Mouse (Mus musculus) forebrain, postnatal 0 days (tissue): ENCODE results near the gene Vldlr. TPM values are rescaled to one million over a fixed set of nuclear protein-coding genes. Genes with fewer than 3 reads are reported as not detected.

Experiments
- ATAC-seq: fragments of 200-750 bp; cut with Nextera tagmentation; 2 replicates; pipeline ENCODE4 v1.8.0; 2017; ENCODE audit warnings: mild to moderate bottlenecking, moderate library complexity
- DNase-seq: peaks from one replicate; pipeline ENCODE4 v3.0.0-alpha.2; 2015
- H3K27ac ChIP-seq: fragments of 300-500 bp; sonication (generic); 2 replicates; pipeline ENCODE4 v1.5.1; 2014; ENCODE audit warnings: low read depth, mild to moderate bottlenecking, antibody characterized with exemption, low read length, moderate library complexity, mixed read lengths
- H3K27me3 ChIP-seq: fragments of 300-500 bp; sonication (generic); 2 replicates; pipeline ENCODE4 v1.6.1; 2014; ENCODE audit warnings: mild to moderate bottlenecking, low read length, mixed read lengths; ENCODE audit not compliant: insufficient read depth
- H3K36me3 ChIP-seq: fragments of 300-500 bp; sonication (generic); 2 replicates; pipeline ENCODE4 v1.6.1; 2014; ENCODE audit warnings: mild to moderate bottlenecking, moderate library complexity; ENCODE audit not compliant: insufficient read depth
- H3K4me1 ChIP-seq: fragments of 300-500 bp; sonication (generic); 2 replicates; pipeline ENCODE4 v1.6.1; 2014; ENCODE audit warnings: antibody characterized with exemption; ENCODE audit not compliant: insufficient read depth
- H3K4me2 ChIP-seq: fragments of 300-500 bp; sonication (generic); 2 replicates; pipeline ENCODE4 v1.6.1; 2014; ENCODE audit warnings: low read depth, mild to moderate bottlenecking, moderate library complexity
- H3K4me3 ChIP-seq: fragments of 300-500 bp; sonication (generic); 2 replicates; pipeline ENCODE4 v1.5.1; 2014; ENCODE audit warnings: low read depth, low read length, mixed read lengths
- H3K9ac ChIP-seq: fragments of 300-500 bp; sonication (generic); 2 replicates; pipeline ENCODE4 v1.6.1; 2014; ENCODE audit warnings: mild to moderate bottlenecking
- H3K9me3 ChIP-seq: fragments of 300-500 bp; sonication (generic); 2 replicates; pipeline ENCODE4 v1.6.1; 2016; ENCODE audit warnings: low read length
- CTCF ChIP-seq: sonication (generic); IDR thresholded peaks from 2 replicates; pipeline ENCODE4 v1.5.1; 2016; ENCODE audit warnings: antibody characterized with exemption, control low read depth, low read depth
- WGBS: fragments of 180-500 bp; shearing (Covaris S2); extraction: QIAGEN DNeasy Blood & Tissue Kit; methylation state at CpG from one replicate; pipeline ENCODE4 v1.1.7; 2014; 5-methylcytosine and 5-hydroxymethylcytosine counted together
- polyA plus RNA-seq: library from polyadenylated mRNA; unstranded; fragments of >200 nt; fragmentation: Nextera tagmentation; extraction: Ambion mirVana; gene quantifications from 2 replicates; pipeline ENCODE4 v1.2.1, GENCODE M21; 2015
- total RNA-seq: library from RNA; depleted of rRNA; stranded (reverse); fragments of >200 nt; gene quantifications from 2 replicates; pipeline ENCODE4 v1.2.3, GENCODE M21; 2014

The Vldlr gene
- total and polyA plus RNA-seq, 2 experiments from 2014 or later: 41.0 to 65.3 TPM

DNA sequence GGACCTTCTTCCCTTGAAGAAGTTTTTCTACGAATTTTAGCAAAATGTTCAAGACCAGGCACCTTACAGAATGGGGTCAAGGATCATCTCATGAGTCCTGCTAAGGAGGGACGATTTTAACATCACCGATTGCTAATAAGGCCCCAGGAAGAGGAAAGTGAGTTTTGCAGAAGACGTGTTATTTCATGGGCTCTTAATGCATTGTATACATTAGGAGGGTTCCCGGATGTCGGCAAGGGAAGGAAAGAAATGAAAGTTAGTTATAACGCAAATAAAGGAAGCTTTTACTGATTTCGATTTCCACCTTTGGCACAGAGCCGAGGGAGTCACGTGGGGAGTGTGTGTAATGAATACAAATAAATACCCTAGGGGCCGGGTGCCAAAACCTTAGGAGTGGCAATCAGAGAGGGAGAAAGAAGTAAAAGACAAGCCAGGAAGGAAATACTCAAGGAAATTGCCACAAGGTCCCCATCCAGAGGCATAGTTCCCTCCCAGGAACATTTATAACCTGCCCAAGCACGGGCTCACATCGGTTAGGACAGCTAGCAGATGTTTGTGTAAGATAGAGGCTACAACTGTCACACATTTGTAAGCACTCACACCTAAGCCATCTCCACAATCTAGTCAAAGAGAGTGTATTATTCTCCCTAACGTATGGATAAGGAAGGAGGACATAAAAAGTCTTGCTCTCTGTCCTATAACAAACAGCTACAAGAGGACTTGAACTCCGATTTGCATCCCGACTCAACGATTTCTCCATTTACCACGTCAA is 35.7 kb upstream of the Vldlr start:
- no peaks in the 10 kb centered on the region; the same call in 1 of the 2 replicates for H3K4me1 ChIP-seq
- TF ChIP-seq CTCF: no peak
- ATAC-seq: no peak
- H3K4me3 ChIP-seq: no peak overlapping the region
- H3K27me3 ChIP-seq: no peaks in the 10 kb centered on the region
- H3K4me2 ChIP-seq: peak overlapping the region; percentile 24
- no peak overlapping the region for H3K27ac ChIP-seq
- WGBS: 51% methylated on average over 18 of the region's 18 CpGs
- H3K36me3 ChIP-seq: no peaks in the 10 kb centered on the region
- no peak overlapping the region for H3K9ac ChIP-seq
- H3K9me3 ChIP-seq: no peaks in the 10 kb centered on the region
- DNase-seq: peak; percentile 79

DNA sequence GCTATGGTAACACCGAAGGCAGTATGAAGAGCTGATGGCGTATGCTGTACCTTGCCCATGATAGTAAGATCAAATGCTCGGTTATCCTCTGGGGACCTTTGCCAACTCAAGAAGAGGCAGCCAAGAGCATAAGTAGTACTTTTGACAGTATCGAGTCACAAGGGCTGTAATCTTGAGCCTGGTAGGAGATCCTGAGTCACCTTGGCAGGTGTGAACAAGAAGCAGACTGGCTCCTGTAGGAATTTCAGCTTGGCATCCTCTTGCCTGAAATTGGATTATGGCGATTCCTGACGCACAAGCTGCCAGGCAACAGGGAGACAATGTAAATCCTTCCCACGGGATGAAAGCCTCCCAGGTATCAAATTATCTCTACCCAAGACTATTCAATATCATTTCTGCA is 32.8 kb upstream of the Vldlr start:
- Histone ChIP-seq H3K9ac (no peak overlapping the region), H3K9me3 (no peaks in the 10 kb centered on the region), H3K4me1 (no peaks in the 10 kb centered on the region; the same call in 1 of the 2 replicates), H3K36me3 (no peaks in the 10 kb centered on the region), H3K27ac (no peak overlapping the region), H3K4me3 (no peak overlapping the region), H3K4me2 (no peak overlapping the region), H3K27me3 (no peaks in the 10 kb centered on the region)
- WGBS: 85% methylated on average over 7 of the region's 7 CpGs
- TF ChIP-seq CTCF: no peak
- DNase-seq (no peak), ATAC-seq (no peak)

DNA sequence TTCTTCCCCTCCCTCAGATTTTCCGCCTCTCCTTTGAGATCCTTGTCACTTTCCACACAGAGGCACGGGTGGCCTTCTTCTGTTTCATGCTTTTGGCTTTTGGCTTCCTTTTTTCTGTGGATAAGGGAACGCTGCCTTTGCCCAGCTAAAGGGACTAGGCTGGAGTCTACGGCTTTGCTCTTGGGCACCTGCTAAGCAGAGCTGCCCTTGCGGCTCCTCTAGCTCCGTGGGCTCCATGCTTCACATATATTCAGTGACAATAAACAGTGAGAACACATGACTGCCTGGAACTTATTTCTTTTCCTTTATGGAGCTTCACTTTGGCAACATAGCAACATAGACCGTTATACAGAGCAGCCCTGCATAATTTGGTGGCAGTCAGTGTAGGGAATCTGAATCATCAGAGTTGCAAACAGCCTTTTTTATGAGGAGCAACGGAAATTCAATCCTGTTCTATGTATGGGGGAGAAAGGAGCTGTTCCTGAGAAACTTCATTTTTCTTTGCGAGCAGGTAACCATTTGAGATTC is 12.5 kb upstream of the Vldlr start:
- H3K27ac ChIP-seq: no peak overlapping the region
- H3K4me3 ChIP-seq: no peak overlapping the region
- H3K4me2 ChIP-seq: no peak overlapping the region
- no peaks in the 10 kb centered on the region for H3K36me3 ChIP-seq
- H3K4me1 ChIP-seq: no peaks in the 10 kb centered on the region
- ATAC-seq: peak; percentile 65; the same call in 1 of the 2 replicates
- no peaks in the 10 kb centered on the region for H3K9me3 ChIP-seq
- TF ChIP-seq CTCF: no peak
- 63% methylated on average over 9 of the region's 9 CpGs for WGBS
- no peak overlapping the region for H3K9ac ChIP-seq
- no peak for DNase-seq
- no peaks in the 10 kb centered on the region for H3K27me3 ChIP-seq

DNA sequence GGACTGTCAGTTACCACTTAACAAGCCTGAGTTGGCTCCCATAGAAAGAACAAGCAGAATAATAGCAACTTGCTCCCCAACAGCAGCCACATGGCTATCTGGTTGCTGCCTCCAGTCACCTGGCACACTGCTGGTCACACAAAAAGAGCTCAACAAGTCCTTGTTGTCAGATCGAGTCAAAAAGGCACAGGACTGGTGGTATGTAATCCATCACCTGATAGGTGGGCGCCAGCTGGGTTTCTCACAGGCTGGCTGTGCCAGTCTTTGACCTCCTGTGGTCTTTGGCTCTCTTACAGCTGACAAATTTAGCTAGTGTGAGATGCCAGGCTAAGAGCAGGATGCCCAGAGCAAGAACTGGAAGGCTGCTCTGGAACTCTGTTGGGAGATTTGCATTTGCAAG is 5.3 kb upstream of the Vldlr start:
- DNase-seq (peak; percentile 16), ATAC-seq (peak; percentile 27; the same call in 1 of the 2 replicates)
- H3K9ac ChIP-seq: no peak overlapping the region
- 54% methylated on average over 2 of the region's 2 CpGs for WGBS
- TF ChIP-seq CTCF: no peak
- peaks cover 10% of the 10 kb centered on the region for H3K4me1 ChIP-seq
- no peaks in the 10 kb centered on the region for H3K27me3 ChIP-seq
- H3K9me3 ChIP-seq: no peaks in the 10 kb centered on the region
- H3K4me2 ChIP-seq: no peak overlapping the region
- H3K4me3 ChIP-seq: no peak overlapping the region
- no peak overlapping the region for H3K27ac ChIP-seq
- H3K36me3 ChIP-seq: no peaks in the 10 kb centered on the region

DNA sequence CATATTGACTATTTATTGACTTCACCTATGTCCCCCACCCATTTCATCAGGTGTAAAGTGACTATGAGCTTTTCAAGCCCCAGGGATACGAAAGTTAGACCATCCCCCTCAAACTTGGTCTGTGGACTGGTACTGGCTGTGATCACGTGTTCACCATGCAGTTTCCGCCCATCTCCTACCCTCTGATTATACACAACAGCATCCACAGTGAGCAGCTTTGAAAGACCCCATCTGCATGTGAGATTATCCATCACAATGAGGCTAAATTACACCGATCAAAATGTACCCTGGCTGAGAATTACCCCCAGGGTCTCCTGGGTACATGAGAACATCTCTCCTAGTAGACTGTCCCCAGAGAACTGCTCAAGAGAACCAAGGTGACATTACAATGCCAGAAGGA is 688 bp upstream of the Vldlr start:
- peak overlapping the region; percentile 95 for H3K27ac ChIP-seq
- H3K4me1 ChIP-seq: peaks cover 17% of the 10 kb centered on the region
- no peaks in the 10 kb centered on the region for H3K27me3 ChIP-seq
- H3K4me3 ChIP-seq: peak overlapping the region; percentile 86; the same call in 1 of the 2 replicates
- H3K36me3 ChIP-seq: no peaks in the 10 kb centered on the region
- no peak for TF ChIP-seq CTCF
- peak overlapping the region; percentile 18; the same call in 1 of the 2 replicates for H3K9ac ChIP-seq
- no peaks in the 10 kb centered on the region for H3K9me3 ChIP-seq
- DNase-seq (no peak), ATAC-seq (no peak)
- H3K4me2 ChIP-seq: peak overlapping the region; percentile 98
- 54% methylated on average over 4 of the region's 4 CpGs for WGBS

DNA sequence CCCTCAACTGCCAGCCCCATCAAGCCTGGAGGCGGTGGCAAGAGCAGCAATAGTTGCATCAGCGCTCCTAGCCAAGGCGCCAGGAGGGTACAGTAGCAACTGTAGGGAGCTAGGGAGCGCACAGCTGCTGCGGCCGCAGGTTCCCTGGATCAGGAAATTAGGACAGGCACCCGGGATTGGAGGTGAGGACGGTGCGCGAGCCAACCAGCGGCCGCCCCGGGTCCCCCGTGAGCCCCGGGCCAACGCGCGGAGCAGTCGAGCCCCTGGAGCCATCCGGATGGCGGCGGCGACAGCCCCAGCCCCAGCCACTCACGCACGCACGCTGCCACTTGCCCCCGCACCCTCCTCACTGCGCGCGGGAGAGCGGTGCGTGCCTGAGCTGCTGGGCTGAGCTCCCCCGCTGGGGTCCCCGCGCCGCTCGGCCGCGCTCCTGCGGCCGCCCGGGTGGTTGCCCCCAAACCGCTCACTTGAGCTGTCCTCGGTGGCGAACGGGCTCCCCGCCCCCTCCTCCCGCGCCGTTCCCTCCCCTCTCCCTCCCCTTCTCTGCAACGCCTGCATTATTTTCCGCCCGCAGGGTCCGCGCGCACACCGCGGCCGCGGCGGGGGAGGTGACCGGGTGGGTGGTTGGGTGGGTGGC is 601 bp downstream of the Vldlr start:
- peak; percentile 59 for TF ChIP-seq CTCF
- Histone ChIP-seq H3K27me3 (no peaks in the 10 kb centered on the region), H3K4me2 (peak overlapping the region; percentile 98), H3K27ac (peak overlapping the region; percentile 95), H3K9ac (peak overlapping the region; percentile 84), H3K36me3 (no peaks in the 10 kb centered on the region), H3K9me3 (no peaks in the 10 kb centered on the region), H3K4me3 (peak overlapping the region; percentile 86), H3K4me1 (peaks cover 17% of the 10 kb centered on the region)
- ATAC-seq: peak; percentile 82
- 3% methylated on average over 53 of the region's 62 CpGs for WGBS
- peak; percentile 80 for DNase-seq
